Mouse (Mus musculus) cortical plate, adult 2 months (tissue): ENCODE data around the gene Tmed11.

ENCODE experiments used
- CTCF ChIP-seq: fragments of 200-500 bp; IDR thresholded peaks from 2 replicates; pipeline ENCODE4 v1.5.1; 2011; ENCODE audit warnings: mild to moderate bottlenecking, control low read depth, low read length; ENCODE audit not compliant: insufficient read depth; ENCODE audit errors: extremely low read depth
- POLR2A ChIP-seq: fragments of 200-500 bp; IDR thresholded peaks from 2 replicates; pipeline ENCODE4 v1.6.1; 2011; ENCODE audit warnings: mild to moderate bottlenecking, low read length, control low read depth; ENCODE audit not compliant: insufficient read depth; ENCODE audit errors: extremely low read depth

DNA sequence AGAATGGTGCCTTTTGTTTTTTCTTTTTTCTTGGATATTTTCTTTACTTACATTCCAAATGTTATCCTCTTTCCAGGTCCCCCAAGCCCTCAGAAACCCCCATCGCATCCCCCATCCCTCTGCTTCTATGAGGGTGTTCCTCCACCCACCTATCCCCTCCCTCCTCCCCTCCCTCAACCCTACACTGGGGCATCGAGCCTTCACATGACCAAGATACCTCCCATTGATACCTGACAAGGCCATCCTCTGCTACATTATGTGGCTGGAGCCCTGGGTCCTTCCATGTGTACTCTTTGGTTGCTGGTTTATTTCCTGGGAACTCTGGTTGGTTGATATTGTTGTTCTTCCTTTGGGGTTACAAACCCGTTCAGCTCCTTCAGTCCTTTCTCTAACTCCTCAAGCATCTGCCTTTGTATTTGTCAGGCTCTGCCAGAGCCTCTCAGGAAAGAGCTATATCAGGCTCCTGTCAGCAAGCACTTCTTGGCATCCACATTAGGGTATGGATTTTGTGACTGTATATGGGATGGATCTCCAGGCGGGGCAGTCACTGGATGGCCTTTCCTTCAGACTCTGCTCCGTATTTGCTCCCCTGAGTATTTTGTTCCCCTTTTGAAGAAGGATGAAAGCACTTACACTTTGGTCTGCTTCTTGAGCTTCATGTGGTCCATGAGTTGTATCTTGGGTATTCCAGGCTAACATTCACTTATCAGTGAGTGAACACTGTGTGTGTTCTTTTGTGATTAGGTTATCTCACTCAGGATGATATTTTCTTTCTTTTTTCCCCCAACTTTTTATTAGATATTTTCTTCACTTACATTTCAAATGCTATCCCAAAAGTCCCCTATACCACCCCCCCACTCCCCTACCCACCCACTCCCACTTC lies 44.6 kb downstream of the Tmed11 start:
- TF ChIP-seq POLR2A (no peak), CTCF (no peak)
